Mouse (Mus musculus) midbrain, embryonic 15.5 days (tissue): ENCODE measurements at regions not wholly inside any gene's neighbourhood (a gene's known extent, or its start where the extent isn't known, plus 50 kb on each side); places are given as distances from the start of the nearest gene placed in this dataset.

Experiments used
- ATAC-seq: fragments of 200-750 bp; cut with Nextera tagmentation; replicated peaks from 2 replicates; pipeline ENCODE4 v1.8.0; 2017; ENCODE audit warnings: moderate TSS enrichment
- H3K27ac ChIP-seq: fragments of 300-500 bp; sonication (generic); 2 replicates; pipeline ENCODE4 v1.5.1; 2015; ENCODE audit warnings: mild to moderate bottlenecking, inconsistent platforms
- H3K27me3 ChIP-seq: fragments of 300-500 bp; sonication (generic); replicated peaks from 2 replicates; pipeline ENCODE4 v1.6.1; 2015; ENCODE audit warnings: inconsistent platforms
- H3K36me3 ChIP-seq: fragments of 300-500 bp; sonication (generic); replicated peaks from 2 replicates; pipeline ENCODE4 v1.6.1; 2015; ENCODE audit warnings: inconsistent platforms
- H3K4me1 ChIP-seq: fragments of 300-500 bp; sonication (generic); 2 replicates; pipeline ENCODE4 v1.6.1; 2015; ENCODE audit warnings: inconsistent platforms
- H3K4me2 ChIP-seq: fragments of 300-500 bp; sonication (generic); 2 replicates; pipeline ENCODE4 v1.6.1; 2015; ENCODE audit warnings: inconsistent platforms, mild to moderate bottlenecking, moderate library complexity
- H3K4me3 ChIP-seq: fragments of 300-500 bp; sonication (generic); 2 replicates; pipeline ENCODE4 v1.5.1; 2015; ENCODE audit warnings: mild to moderate bottlenecking, inconsistent platforms
- H3K9ac ChIP-seq: fragments of 300-500 bp; sonication (generic); 2 replicates; pipeline ENCODE4 v1.6.1; 2015; ENCODE audit warnings: mild to moderate bottlenecking, inconsistent platforms
- H3K9me3 ChIP-seq: fragments of 300-500 bp; sonication (generic); 2 replicates; pipeline ENCODE4 v1.6.1; 2016; ENCODE audit warnings: inconsistent platforms
- WGBS: fragments of 180-500 bp; shearing (Covaris S2); methylation state at CpG from one replicate; pipeline ENCODE4 v1.1.7; 2015; ENCODE audit warnings: mixed read lengths; 5-methylcytosine and 5-hydroxymethylcytosine counted together

- no peaks in the 10 kb centered on the region for H3K36me3 ChIP-seq
- no peak overlapping the region for H3K4me3 ChIP-seq
- no peak overlapping the region for H3K4me2 ChIP-seq
- no peak overlapping the region for H3K27ac ChIP-seq
- no peaks in the 10 kb centered on the region for H3K4me1 ChIP-seq
- ATAC-seq, result no peak
- no peaks in the 10 kb centered on the region for H3K27me3 ChIP-seq
- no peaks in the 10 kb centered on the region for H3K9me3 ChIP-seq
- 71% methylated on average over 4 of the region's 4 CpGs for WGBS
- no peak overlapping the region for H3K9ac ChIP-seq
Measured at GRCm38 (mm10) chr17:62464994-62465393, 416.1 kb downstream of the Efna5 start.

GRCm38 (mm10) chr17:62464228-62464627 lies 416.9 kb downstream of the Efna5 start:
- no peaks in the 10 kb centered on the region for H3K9me3 ChIP-seq
- no peak overlapping the region for H3K27ac ChIP-seq
- H3K4me2 ChIP-seq, result no peak overlapping the region

GRCm38 (mm10) chr17:62461304-62462245 lies 419.5 kb downstream of the Efna5 start:
- Histone ChIP-seq H3K4me3 (no peak overlapping the region), H3K27me3 (no peaks in the 10 kb centered on the region), H3K9ac (no peak overlapping the region), H3K27ac (no peak overlapping the region), H3K36me3 (no peaks in the 10 kb centered on the region), H3K9me3 (no peaks in the 10 kb centered on the region), H3K4me2 (no peak overlapping the region), H3K4me1 (no peaks in the 10 kb centered on the region)
- ATAC-seq, result no peak
- 90% methylated on average over 17 of the region's 17 CpGs for WGBS

More at GRCm38 (mm10) chr17:62464228-62464627, 416.9 kb downstream of the Efna5 start:
- H3K36me3 ChIP-seq, result no peaks in the 10 kb centered on the region
- no peak overlapping the region for H3K4me3 ChIP-seq
- 72% methylated on average over 4 of the region's 4 CpGs for WGBS
- H3K27me3 ChIP-seq, result no peaks in the 10 kb centered on the region
- no peaks in the 10 kb centered on the region for H3K4me1 ChIP-seq
- no peak overlapping the region for H3K9ac ChIP-seq
- ATAC-seq, result no peak

- Histone ChIP-seq H3K36me3 (no peaks in the 10 kb centered on the region), H3K9ac (no peak overlapping the region), H3K4me1 (no peaks in the 10 kb centered on the region), H3K4me3 (no peak overlapping the region), H3K4me2 (no peak overlapping the region), H3K27ac (no peak overlapping the region), H3K9me3 (no peaks in the 10 kb centered on the region), H3K27me3 (no peaks in the 10 kb centered on the region)
- WGBS, result 41% methylated on average over 7 of the region's 7 CpGs
- ATAC-seq, result no peak
Measured at GRCm38 (mm10) chr17:62458964-62459363, 422.2 kb downstream of the Efna5 start.

- WGBS, result 91% methylated on average over 4 of the region's 4 CpGs
- Histone ChIP-seq H3K4me3 (no peak overlapping the region), H3K4me2 (no peak overlapping the region), H3K9me3 (no peaks in the 10 kb centered on the region), H3K4me1 (no peaks in the 10 kb centered on the region), H3K27ac (no peak overlapping the region), H3K9ac (no peak overlapping the region), H3K36me3 (no peaks in the 10 kb centered on the region), H3K27me3 (no peaks in the 10 kb centered on the region)
- no peak for ATAC-seq
Measured at GRCm38 (mm10) chr17:62438045-62438444, 443.1 kb downstream of the Efna5 start.

- no peak overlapping the region for H3K4me3 ChIP-seq
Measured at GRCm38 (mm10) chr17:62436044-62436443, 445.1 kb downstream of the Efna5 start.

GRCm38 (mm10) chr17:62423476-62424385 lies 457.4 kb downstream of the Efna5 start:
- Histone ChIP-seq H3K9ac (no peak overlapping the region), H3K27ac (no peak overlapping the region), H3K27me3 (no peaks in the 10 kb centered on the region), H3K4me1 (no peaks in the 10 kb centered on the region), H3K9me3 (no peaks in the 10 kb centered on the region), H3K36me3 (no peaks in the 10 kb centered on the region), H3K4me3 (no peak overlapping the region), H3K4me2 (no peak overlapping the region)
- ATAC-seq, result no peak
- WGBS, result 84% methylated on average over 11 of the region's 11 CpGs

More at GRCm38 (mm10) chr17:62436044-62436443, 445.1 kb downstream of the Efna5 start:
- Histone ChIP-seq H3K27me3 (no peaks in the 10 kb centered on the region), H3K4me2 (no peak overlapping the region), H3K4me1 (no peaks in the 10 kb centered on the region), H3K9me3 (no peaks in the 10 kb centered on the region), H3K9ac (no peak overlapping the region), H3K27ac (no peak overlapping the region), H3K36me3 (no peaks in the 10 kb centered on the region)
- 78% methylated on average over 1 of the region's 1 CpGs for WGBS
- no peak for ATAC-seq

- Histone ChIP-seq H3K27ac (no peak overlapping the region), H3K4me1 (no peaks in the 10 kb centered on the region), H3K36me3 (no peaks in the 10 kb centered on the region), H3K9ac (no peak overlapping the region), H3K9me3 (no peaks in the 10 kb centered on the region), H3K4me2 (no peak overlapping the region), H3K27me3 (no peaks in the 10 kb centered on the region), H3K4me3 (no peak overlapping the region)
- ATAC-seq, result no peak
- 74% methylated on average over 8 of the region's 8 CpGs for WGBS
Measured at GRCm38 (mm10) chr17:62417584-62417983, 463.5 kb downstream of the Efna5 start.

- no peak overlapping the region for H3K9ac ChIP-seq
- ATAC-seq, result no peak
- H3K9me3 ChIP-seq, result no peaks in the 10 kb centered on the region
- no peak overlapping the region for H3K4me2 ChIP-seq
- H3K4me3 ChIP-seq, result no peak overlapping the region
- no peaks in the 10 kb centered on the region for H3K4me1 ChIP-seq
- WGBS, result 82% methylated on average over 4 of the region's 4 CpGs
- no peak overlapping the region for H3K27ac ChIP-seq
- H3K27me3 ChIP-seq, result no peaks in the 10 kb centered on the region
- H3K36me3 ChIP-seq, result no peaks in the 10 kb centered on the region
Measured at GRCm38 (mm10) chr17:62415152-62415551, 466.0 kb downstream of the Efna5 start.

GRCm38 (mm10) chr17:62412666-62413180 lies 468.4 kb downstream of the Efna5 start:
- Histone ChIP-seq H3K9me3 (no peaks in the 10 kb centered on the region), H3K9ac (no peak overlapping the region), H3K4me2 (no peak overlapping the region), H3K27me3 (no peaks in the 10 kb centered on the region), H3K27ac (no peak overlapping the region), H3K4me3 (no peak overlapping the region), H3K36me3 (no peaks in the 10 kb centered on the region), H3K4me1 (no peaks in the 10 kb centered on the region)
- ATAC-seq, result no peak
- 89% methylated on average over 12 of the region's 12 CpGs for WGBS

GRCm38 (mm10) chr17:62403739-62404138 lies 477.4 kb downstream of the Efna5 start:
- ATAC-seq, result no peak
- 97% methylated on average over 1 of the region's 1 CpGs for WGBS
- Histone ChIP-seq H3K4me2 (no peak overlapping the region), H3K27ac (no peak overlapping the region), H3K4me3 (no peak overlapping the region), H3K9me3 (no peaks in the 10 kb centered on the region), H3K4me1 (no peaks in the 10 kb centered on the region), H3K9ac (no peak overlapping the region), H3K27me3 (no peaks in the 10 kb centered on the region), H3K36me3 (no peaks in the 10 kb centered on the region)

GRCm38 (mm10) chr17:62393355-62394006 lies 487.6 kb downstream of the Efna5 start:
- Histone ChIP-seq H3K27me3 (no peaks in the 10 kb centered on the region), H3K27ac (no peak overlapping the region), H3K4me3 (no peak overlapping the region), H3K9ac (no peak overlapping the region), H3K4me2 (no peak overlapping the region), H3K9me3 (no peaks in the 10 kb centered on the region), H3K4me1 (no peaks in the 10 kb centered on the region), H3K36me3 (no peaks in the 10 kb centered on the region)
- WGBS, result 93% methylated on average over 8 of the region's 8 CpGs
- no peak for ATAC-seq
